Comparison of ENCODE assay signal across 10 mouse cellular contexts in genomic region chr11:60084589-60084988, GRCm38 (mm10). TPM values are rescaled to one million over a fixed set of nuclear protein-coding genes. Genes with fewer than 3 reads are reported as not detected.
DNase-seq lines count a peak whose midpoint lies in the region; ATAC-seq lines count a peak whose summit lies in the region.
"Had no signal": no experiment of that assay in that cellular context is flagged by ENCODE, and none has a peak within 500 bp of the region (broad histone marks: within the 10 kb centered on the region; RNA-seq: fewer than 3 reads in every experiment).

No protein-coding gene starts in this region.

- H3K4me2 ChIP-seq in hindbrain, embryonic 14.5 days (replicated peaks), result no peak overlapping the region
- no peak overlapping the region for H3K4me2 ChIP-seq in neural tube, embryonic 11.5 days (ENCODE audit: low read depth)

- no peak overlapping the region for H3K9ac ChIP-seq in hindbrain, embryonic 14.5 days
- no peak overlapping the region for H3K9ac ChIP-seq in neural tube, embryonic 11.5 days (ENCODE audit: low read length)

- no peak overlapping the region for H3K4me3 ChIP-seq in hindbrain, embryonic 10.5 days
- H3K4me3 ChIP-seq in hindbrain, embryonic 14.5 days (replicated peaks; ENCODE audit: low read length), result no peak overlapping the region
- no peak overlapping the region for H3K4me3 ChIP-seq in neural tube, embryonic 11.5 days (ENCODE audit: low read depth, low read length)
- H3K4me3 ChIP-seq: erythroblast, embryonic 14.5 days; megakaryocyte, embryonic 14.5 days had no signal

- 38% methylated on average over 2 of the region's 2 CpGs for WGBS in hindbrain, embryonic 10.5 days
- 29% methylated on average over 2 of the region's 2 CpGs for WGBS in hindbrain, embryonic 14.5 days
- WGBS in neural tube, embryonic 11.5 days, result 44% methylated on average over 2 of the region's 2 CpGs

- H3K27ac ChIP-seq in hindbrain, embryonic 10.5 days, result no peak overlapping the region
- no peak overlapping the region for H3K27ac ChIP-seq in hindbrain, embryonic 14.5 days
- no peak overlapping the region for H3K27ac ChIP-seq in neural tube, embryonic 11.5 days (ENCODE audit: low read depth, low read length)

- no peak for ATAC-seq in hindbrain, embryonic 14.5 days (ENCODE audit: low FRiP score)
- ATAC-seq in neural tube, embryonic 11.5 days (ENCODE audit: insufficient read depth, low FRiP score, low TSS enrichment), result no peak

- peak; percentile 59 for DNase-seq in hindbrain, embryonic 10.5 days (ENCODE audit: low spot score)
- DNase-seq in hindbrain, embryonic 14.5 days (ENCODE audit: low spot score), result no peak
- DNase-seq in CD8-positive naive resting alpha-beta T cell, adult 2 months (ENCODE audit: low read depth in 2 of 2, low spot score in 2 of 2), result peak; percentile 63 to 68
- DNase-seq in adrenal gland, adult 2 months, result peak; percentile 42
- DNase-seq in induced T-regulatory cell, adult 2 months (ENCODE audit: low read depth), result peak; percentile 79
- DNase-seq in neural tube, embryonic 11.5 days (ENCODE audit: low spot score), result peak; percentile 37
- DNase-seq in left cerebral cortex, postnatal 14 days (ENCODE audit: low spot score in 2 of 2), result no peak
- DNase-seq in urinary bladder, postnatal 4 days (ENCODE audit: low spot score in 2 of 2), result no peak

- intact Hi-C loops in left cerebral cortex, postnatal 14 days (cut with DNase I), result no loop called here

- no peaks in the 10 kb centered on the region for H3K27me3 ChIP-seq in hindbrain, embryonic 10.5 days (ENCODE audit: insufficient read depth, poor library complexity, severe bottlenecking)
- no peaks in the 10 kb centered on the region for H3K27me3 ChIP-seq in hindbrain, embryonic 14.5 days (ENCODE audit: control insufficient read depth, insufficient read depth, low read length)
- H3K27me3 ChIP-seq in neural tube, embryonic 11.5 days (ENCODE audit: control insufficient read depth, insufficient read depth, low read length), result no peaks in the 10 kb centered on the region
- H3K27me3 ChIP-seq: megakaryocyte, embryonic 14.5 days had no signal

- no peaks in the 10 kb centered on the region for H3K9me3 ChIP-seq in hindbrain, embryonic 10.5 days
- no peaks in the 10 kb centered on the region for H3K9me3 ChIP-seq in hindbrain, embryonic 14.5 days (ENCODE audit: control insufficient read depth, low read length)
- no peaks in the 10 kb centered on the region for H3K9me3 ChIP-seq in neural tube, embryonic 11.5 days (ENCODE audit: control insufficient read depth, low read length)

- no peaks in the 10 kb centered on the region for H3K36me3 ChIP-seq in hindbrain, embryonic 10.5 days
- H3K36me3 ChIP-seq in hindbrain, embryonic 14.5 days (replicated peaks; ENCODE audit: control insufficient read depth, insufficient read depth), result no peaks in the 10 kb centered on the region
- no peaks in the 10 kb centered on the region for H3K36me3 ChIP-seq in neural tube, embryonic 11.5 days (ENCODE audit: control insufficient read depth, insufficient read depth, low read length)

- H3K4me1 ChIP-seq in hindbrain, embryonic 10.5 days (replicated peaks), result peaks cover 12% of the 10 kb centered on the region
- H3K4me1 ChIP-seq in hindbrain, embryonic 14.5 days (replicated peaks; ENCODE audit: control insufficient read depth, insufficient read depth, low read length), result peaks cover 7% of the 10 kb centered on the region
- H3K4me1 ChIP-seq in neural tube, embryonic 11.5 days (ENCODE audit: control insufficient read depth, insufficient read depth, low read length), result no peaks in the 10 kb centered on the region

RNA-seq across cellular contexts. Expression of gene Rai1, which starts 20.2 kb away (rescaled TPM):
- 25.3 and 31.0 TPM in 2 replicates for polyA plus RNA-seq in hindbrain, embryonic 10.5 days (2016; fragmentation: Nextera tagmentation; extraction: Ambion mirVana)
- polyA plus RNA-seq in hindbrain, embryonic 14.5 days (2014; fragmentation: Nextera tagmentation; extraction: Ambion mirVana), result 34.1 and 39.1 TPM in 2 replicates
- total RNA-seq in adrenal gland, adult 2 months (2021), result 10 to 100 TPM; 41.4 to 46.7 TPM
- 72.1 and 82.5 TPM in 2 replicates for polyA plus RNA-seq in adrenal gland, adult 2 months (2012; rRNA removed)
- polyA plus RNA-seq in neural tube, embryonic 11.5 days (2014; fragmentation: Nextera tagmentation; extraction: Ambion mirVana), result 28.5 and 31.4 TPM in 2 replicates
- total RNA-seq in left cerebral cortex, postnatal 14 days (2021), result 10 to 100 TPM; 58.8 to 60.5 TPM

RNA-seq across cellular contexts. Expression of gene Pemt, which starts 38.3 kb away (rescaled TPM):
- polyA plus RNA-seq in hindbrain, embryonic 10.5 days (2016; fragmentation: Nextera tagmentation; extraction: Ambion mirVana), result 8.3 and 9.2 TPM in 2 replicates
- polyA plus RNA-seq in hindbrain, embryonic 14.5 days (2014; fragmentation: Nextera tagmentation; extraction: Ambion mirVana), result 7.7 and 7.9 TPM in 2 replicates
- total RNA-seq in adrenal gland, adult 2 months (2021), result 10 to 100 TPM in 1 of 2 experiments, 1 to 10 TPM in 1; 8.4 to 12.5 TPM
- 11.2 and 13.1 TPM in 2 replicates for polyA plus RNA-seq in adrenal gland, adult 2 months (2012; rRNA removed)
- polyA plus RNA-seq in neural tube, embryonic 11.5 days (2014; fragmentation: Nextera tagmentation; extraction: Ambion mirVana), result 6.9 and 7.3 TPM in 2 replicates
- total RNA-seq in left cerebral cortex, postnatal 14 days (2021), result 1 to 10 TPM; 4.9 to 6.1 TPM

Comparison
In these comparisons a context has a peak if more than half of its experiments do, and no peak if none do; other contexts are left out.
1. DNase-seq: peak in hindbrain, embryonic 10.5 days (single experiment), CD8-positive naive resting alpha-beta T cell, adult 2 months (2 of 2), adrenal gland, adult 2 months (single experiment), induced T-regulatory cell, adult 2 months (single experiment) and neural tube, embryonic 11.5 days (single experiment); none in hindbrain, embryonic 14.5 days (single experiment), left cerebral cortex, postnatal 14 days (0 of 2) and urinary bladder, postnatal 4 days (0 of 2).